Mouse (Mus musculus): ENCODE data around the gene Sgcd. TPM values are rescaled to one million over a fixed set of nuclear protein-coding genes. Genes with fewer than 3 reads are reported as not detected.
"Not testable (repeated sequence)": the region's sequence is repeated elsewhere in the genome, so short reads cannot be mapped to it uniquely, and the experiment has no call there.

Gene Sgcd
- polyA plus RNA-seq, 1 experiment from 2014 or later = 6.9 TPM

DNA sequence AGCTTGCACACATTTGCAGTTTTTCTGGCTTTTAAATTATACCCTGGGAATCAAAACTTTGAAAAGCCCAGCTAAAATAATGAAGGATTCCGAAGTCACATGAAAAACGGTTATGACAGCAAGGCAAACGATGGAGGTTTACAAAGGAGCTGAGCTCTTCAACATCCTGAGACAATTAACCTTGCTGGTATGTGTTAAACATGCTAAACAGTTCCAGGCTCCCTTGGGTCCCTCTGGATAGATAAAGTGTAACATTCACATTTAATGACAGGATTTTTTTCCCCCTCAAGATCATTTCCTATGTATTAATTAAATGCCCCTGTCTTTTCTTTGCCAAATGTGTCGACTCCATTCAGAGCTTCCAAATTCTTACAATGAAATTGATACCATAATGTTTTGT lies 414.1 kb downstream of the Sgcd start:
- Histone ChIP-seq H3K9ac (no peak overlapping the region), H3K36me3 (no peaks in the 10 kb centered on the region), H3K4me1 (no peaks in the 10 kb centered on the region), H3K27ac (no peak overlapping the region), H3K27me3 (no peaks in the 10 kb centered on the region), H3K4me3 (no peak overlapping the region), H3K4me2 (replicated peaks) (no peak overlapping the region), H3K9me3 (replicated peaks) (no peaks in the 10 kb centered on the region)
- WGBS = 57% methylated on average over 4 of the region's 4 CpGs
- no peak for ATAC-seq (ENCODE audit: low FRiP score)

DNA sequence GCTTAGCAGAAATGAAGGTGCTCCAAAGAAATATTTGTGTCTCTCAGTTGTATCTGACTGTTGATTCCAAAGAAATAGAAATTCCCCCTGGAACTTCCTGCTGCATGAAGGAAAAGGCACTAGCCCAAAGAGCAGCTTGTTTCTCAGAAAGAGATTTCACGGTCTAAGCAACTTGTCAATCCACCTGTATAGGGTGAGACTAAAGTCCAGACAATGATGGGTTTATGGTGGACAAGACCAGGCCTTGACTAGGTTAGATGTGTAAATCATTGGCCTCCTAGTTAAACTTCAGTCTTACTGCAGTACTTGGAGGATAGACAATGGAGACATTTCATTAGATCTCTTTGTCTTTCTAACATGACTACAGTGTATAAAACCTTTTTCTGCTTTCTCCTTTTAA lies 420.3 kb downstream of the Sgcd start:
- ATAC-seq (ENCODE audit: low FRiP score) = no peak
- Histone ChIP-seq H3K4me2 (replicated peaks) (no peak overlapping the region), H3K36me3 (no peaks in the 10 kb centered on the region), H3K4me1 (no peaks in the 10 kb centered on the region), H3K9ac (no peak overlapping the region), H3K9me3 (replicated peaks) (no peaks in the 10 kb centered on the region), H3K27ac (no peak overlapping the region), H3K27me3 (no peaks in the 10 kb centered on the region), H3K4me3 (no peak overlapping the region)
- WGBS = 100% methylated on average over 1 of the region's 1 CpGs

DNA sequence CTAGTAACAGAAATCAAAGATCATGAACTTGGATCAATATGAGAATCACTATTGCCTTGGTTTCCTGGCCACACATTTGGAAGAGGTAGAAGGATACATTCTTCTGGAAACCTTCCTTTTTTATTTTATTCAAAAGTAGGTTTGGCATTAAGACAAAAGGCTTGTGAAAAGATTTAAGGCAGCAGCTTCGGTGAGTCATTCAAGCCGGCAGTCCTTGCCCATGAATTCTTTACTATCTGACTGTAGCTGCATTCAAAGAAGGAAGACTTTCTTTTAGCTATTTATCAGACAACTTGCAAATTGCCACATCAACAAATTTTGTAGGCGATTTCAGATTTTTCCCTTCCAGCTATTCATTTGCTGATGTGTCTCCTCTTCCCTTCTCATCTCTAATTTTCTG lies 422.6 kb downstream of the Sgcd start:
- no peak overlapping the region for H3K4me2 ChIP-seq (replicated peaks)
- no peak overlapping the region for H3K4me3 ChIP-seq
- H3K27ac ChIP-seq = no peak overlapping the region
- no peaks in the 10 kb centered on the region for H3K9me3 ChIP-seq (replicated peaks)
- H3K4me1 ChIP-seq = no peaks in the 10 kb centered on the region
- WGBS = 85% methylated on average over 3 of the region's 3 CpGs
- H3K36me3 ChIP-seq = no peaks in the 10 kb centered on the region
- H3K9ac ChIP-seq = no peak overlapping the region
- H3K27me3 ChIP-seq = no peaks in the 10 kb centered on the region
- no peak for ATAC-seq (ENCODE audit: low FRiP score)

DNA sequence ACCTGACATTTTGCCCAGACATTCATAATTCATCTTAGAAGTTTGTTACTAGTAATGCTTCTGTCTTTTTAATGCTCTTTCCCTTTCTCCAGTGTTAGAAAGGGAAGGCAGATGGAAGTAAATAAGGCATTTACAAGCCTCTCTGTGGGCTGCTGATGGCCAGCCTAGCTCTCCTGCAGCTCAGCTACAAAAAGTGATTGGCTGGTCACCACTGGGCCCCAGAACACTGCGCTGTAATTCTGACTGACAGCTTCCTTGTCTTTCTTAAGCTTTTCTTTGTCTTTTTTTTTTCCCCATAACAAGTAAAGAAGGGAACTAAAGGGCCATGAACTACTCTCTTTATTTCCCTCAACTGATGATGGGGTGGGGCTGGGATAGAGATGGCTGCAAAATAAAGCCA lies 463.9 kb downstream of the Sgcd start:
- Histone ChIP-seq H3K27me3 (no peaks in the 10 kb centered on the region), H3K9me3 (replicated peaks) (no peaks in the 10 kb centered on the region), H3K9ac (no peak overlapping the region), H3K4me3 (no peak overlapping the region), H3K27ac (no peak overlapping the region), H3K4me1 (no peaks in the 10 kb centered on the region), H3K4me2 (replicated peaks) (no peak overlapping the region), H3K36me3 (no peaks in the 10 kb centered on the region)
- 23% methylated on average over 1 of the region's 1 CpGs for whole genome bisulfite sequencing
- ATAC-seq (ENCODE audit: low FRiP score) = no peak

DNA sequence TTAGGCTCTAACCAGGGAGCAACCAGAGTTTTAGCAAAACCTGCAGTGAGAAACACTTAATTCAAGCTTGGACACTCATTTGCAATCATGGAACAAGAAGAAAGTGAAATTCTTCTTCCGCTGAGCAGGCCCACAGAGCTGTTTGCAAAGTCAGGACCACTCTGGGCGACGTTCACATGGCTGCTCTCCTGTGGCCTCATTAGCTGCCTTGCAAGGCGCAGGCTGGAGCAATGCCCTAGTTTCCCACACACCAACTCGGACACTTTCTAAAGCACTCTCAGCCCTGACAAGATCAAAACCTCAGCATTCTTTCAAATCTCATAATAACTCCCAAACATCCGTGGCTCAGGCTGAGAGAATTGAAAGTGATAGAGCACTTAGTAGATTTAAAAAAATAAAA lies 480.7 kb downstream of the Sgcd start:
- no peaks in the 10 kb centered on the region for H3K9me3 ChIP-seq (replicated peaks)
- no peak overlapping the region for H3K9ac ChIP-seq
- no peak overlapping the region for H3K4me3 ChIP-seq
- no peak overlapping the region for H3K4me2 ChIP-seq (replicated peaks)
- H3K27ac ChIP-seq = no peak overlapping the region
- 80% methylated on average over 6 of the region's 6 CpGs for WGBS
- ATAC-seq (ENCODE audit: low FRiP score) = no peak
- H3K27me3 ChIP-seq = no peaks in the 10 kb centered on the region
- no peaks in the 10 kb centered on the region for H3K36me3 ChIP-seq
- no peaks in the 10 kb centered on the region for H3K4me1 ChIP-seq

DNA sequence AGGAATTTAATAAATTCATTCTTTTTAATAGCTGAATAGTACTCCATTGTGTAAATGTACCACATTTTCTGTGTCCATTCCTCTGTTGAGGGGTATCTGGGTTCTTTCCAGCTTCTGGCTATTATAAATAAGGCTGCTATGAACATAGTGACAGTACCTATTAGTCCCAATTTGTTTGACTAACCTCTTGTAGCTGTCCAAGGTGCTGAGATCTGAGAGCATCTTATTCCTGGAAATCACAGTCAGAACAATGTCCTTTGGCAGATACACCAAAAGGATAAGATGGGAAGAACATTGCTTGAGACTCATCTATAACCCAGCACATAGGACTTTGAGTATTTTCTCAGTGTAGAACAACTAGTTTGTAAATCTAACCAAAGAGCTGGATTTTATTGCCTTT lies 485.5 kb downstream of the Sgcd start:
- not testable (repeated sequence) for H3K27me3 ChIP-seq; H3K4me1 ChIP-seq; H3K9me3 ChIP-seq (replicated peaks); H3K9ac ChIP-seq; H3K27ac ChIP-seq; H3K36me3 ChIP-seq; H3K4me3 ChIP-seq; H3K4me2 ChIP-seq (replicated peaks); ATAC-seq (ENCODE audit: low FRiP score)

DNA sequence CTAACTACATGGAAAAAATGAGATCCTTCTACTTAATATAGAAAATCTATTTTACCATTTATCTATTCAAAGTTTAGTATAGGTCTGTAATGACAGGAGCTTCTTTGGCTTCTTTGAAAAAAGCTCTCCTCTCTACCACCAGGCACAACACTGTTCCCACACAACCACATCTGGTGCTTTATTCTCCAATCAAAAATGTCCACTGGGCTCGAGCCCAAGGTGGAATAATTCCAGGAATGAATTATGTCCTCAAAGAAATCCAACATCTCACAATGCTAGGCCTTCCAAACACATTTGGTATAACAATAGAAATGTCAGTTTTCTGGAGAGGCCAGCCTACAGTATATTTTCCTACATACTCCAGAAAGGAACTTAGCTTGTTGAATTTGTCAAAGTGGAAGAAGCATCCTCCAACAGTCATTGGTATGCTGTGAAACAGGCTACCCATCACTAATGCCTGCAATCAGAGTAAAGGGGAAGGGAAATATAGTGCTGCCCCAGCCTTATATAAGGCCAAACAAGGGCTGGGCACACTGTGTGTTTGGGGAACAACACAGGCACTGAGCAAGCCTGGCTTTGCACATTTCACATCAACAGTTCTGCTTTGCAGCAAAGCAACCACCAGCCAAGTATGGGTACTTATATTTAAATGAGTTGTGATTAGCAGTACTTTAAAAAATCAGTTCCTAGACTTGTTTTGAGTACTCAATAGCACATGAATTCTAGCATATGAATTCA lies 515.1 kb downstream of the Sgcd start:
- Histone ChIP-seq H3K4me3 (no peak overlapping the region), H3K9me3 (replicated peaks) (no peaks in the 10 kb centered on the region), H3K27me3 (no peaks in the 10 kb centered on the region), H3K27ac (no peak overlapping the region), H3K4me1 (no peaks in the 10 kb centered on the region), H3K4me2 (replicated peaks) (no peak overlapping the region), H3K9ac (no peak overlapping the region), H3K36me3 (no peaks in the 10 kb centered on the region)
- WGBS = 71% methylated on average over 1 of the region's 1 CpGs
- no peak for ATAC-seq (ENCODE audit: low FRiP score)

DNA sequence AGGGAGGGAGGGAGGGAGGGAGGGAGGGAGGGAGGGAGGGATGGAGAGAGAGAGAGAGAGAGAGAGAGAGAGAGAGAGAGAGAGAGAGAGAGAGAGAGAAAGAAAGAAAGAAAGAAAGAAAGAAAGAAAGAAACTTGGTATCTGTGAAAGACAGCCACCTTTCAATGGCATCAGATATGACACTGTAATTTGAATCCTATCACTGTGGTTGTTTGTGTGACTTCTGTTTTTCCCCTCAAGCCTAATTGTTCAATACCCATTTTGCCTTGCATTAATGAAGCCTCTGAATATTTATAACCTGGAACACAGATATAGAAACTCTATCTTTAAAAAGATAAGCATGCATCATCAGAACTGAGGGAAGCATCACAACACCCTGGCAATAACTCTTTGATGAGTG lies 528.1 kb downstream of the Sgcd start:
- not testable (repeated sequence) for H3K4me1 ChIP-seq; H3K36me3 ChIP-seq; H3K4me2 ChIP-seq (replicated peaks); ATAC-seq (ENCODE audit: low FRiP score); H3K9ac ChIP-seq; H3K27ac ChIP-seq; H3K9me3 ChIP-seq (replicated peaks); H3K4me3 ChIP-seq; H3K27me3 ChIP-seq

DNA sequence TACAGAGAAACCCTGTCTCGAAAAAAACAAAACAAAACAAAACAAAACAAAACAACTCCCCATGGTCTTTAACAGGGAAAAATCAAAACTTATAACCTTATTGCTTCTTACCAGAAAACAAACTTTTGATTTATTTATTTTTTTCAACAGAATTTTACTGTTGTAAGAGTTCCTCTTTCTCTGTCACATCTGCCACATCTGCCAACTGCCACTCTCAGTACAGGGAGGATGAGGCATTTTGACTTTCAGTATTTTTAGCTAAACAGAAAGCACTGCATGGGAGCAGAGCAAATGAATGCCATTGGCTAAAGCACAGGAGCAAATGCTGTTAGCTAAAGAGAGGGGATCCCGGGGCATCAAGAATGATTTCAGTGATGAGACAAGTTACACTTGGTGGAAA lies 528.6 kb downstream of the Sgcd start:
- 74% methylated on average over 2 of the region's 2 CpGs for WGBS

DNA sequence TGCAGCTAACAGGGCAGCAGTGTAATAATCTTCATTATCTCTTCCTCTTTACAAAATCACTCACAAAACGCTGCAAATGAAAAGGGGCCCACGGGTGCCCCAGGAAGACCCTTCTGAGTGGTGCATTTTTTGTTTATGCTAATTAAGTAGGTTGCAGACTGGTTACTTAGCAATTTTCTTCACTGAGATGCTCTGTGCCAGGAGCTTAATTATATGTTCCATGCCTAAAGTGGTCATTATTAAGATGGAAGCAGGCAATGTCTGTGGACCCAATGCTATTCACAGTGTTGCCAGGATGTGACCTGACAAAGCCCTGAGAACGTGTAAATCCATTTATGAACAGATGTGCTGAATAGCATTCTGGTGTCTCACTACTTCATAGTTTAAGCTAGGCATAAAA lies 529.6 kb downstream of the Sgcd start:
- Histone ChIP-seq H3K4me3 (no peak overlapping the region), H3K27me3 (no peaks in the 10 kb centered on the region), H3K9me3 (replicated peaks) (no peaks in the 10 kb centered on the region), H3K9ac (no peak overlapping the region), H3K4me2 (replicated peaks) (no peak overlapping the region), H3K36me3 (no peaks in the 10 kb centered on the region), H3K27ac (no peak overlapping the region), H3K4me1 (no peaks in the 10 kb centered on the region)
- no peak for ATAC-seq (ENCODE audit: low FRiP score)
- WGBS = 43% methylated on average over 3 of the region's 3 CpGs

More for the DNA sequence above, 528.6 kb downstream of the Sgcd start:
- no peaks in the 10 kb centered on the region for H3K9me3 ChIP-seq (replicated peaks)
- no peaks in the 10 kb centered on the region for H3K27me3 ChIP-seq
- no peak overlapping the region for H3K27ac ChIP-seq
- ATAC-seq (ENCODE audit: low FRiP score) = no peak
- H3K4me3 ChIP-seq = no peak overlapping the region
- H3K4me1 ChIP-seq = no peaks in the 10 kb centered on the region
- H3K9ac ChIP-seq = no peak overlapping the region
- no peak overlapping the region for H3K4me2 ChIP-seq (replicated peaks)
- no peaks in the 10 kb centered on the region for H3K36me3 ChIP-seq

DNA sequence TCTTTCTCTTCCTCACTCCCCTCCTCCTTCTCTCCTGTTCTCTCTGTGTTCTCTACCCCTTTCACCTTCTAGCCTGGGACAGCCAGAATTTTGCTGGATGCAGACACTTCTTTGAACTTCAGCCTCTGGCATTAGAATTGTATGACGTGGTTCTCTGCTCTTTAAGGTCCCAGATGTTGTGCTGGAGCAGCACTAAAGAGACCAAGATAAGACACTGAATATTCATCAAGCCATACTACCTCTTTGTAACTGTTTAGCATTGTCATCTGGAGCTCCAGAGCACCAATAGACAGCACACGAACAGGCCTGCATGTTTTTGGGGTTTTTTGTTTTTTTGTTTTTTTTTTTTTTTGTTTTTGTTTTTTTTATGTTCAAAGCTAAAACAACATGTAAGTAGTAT lies 541.0 kb downstream of the Sgcd start:
- Histone ChIP-seq H3K4me2 (replicated peaks) (no peak overlapping the region), H3K4me3 (no peak overlapping the region), H3K9me3 (replicated peaks) (no peaks in the 10 kb centered on the region), H3K4me1 (no peaks in the 10 kb centered on the region), H3K9ac (no peak overlapping the region), H3K27me3 (no peaks in the 10 kb centered on the region), H3K36me3 (no peaks in the 10 kb centered on the region), H3K27ac (no peak overlapping the region)
- 51% methylated on average over 2 of the region's 2 CpGs for WGBS
- no peak for ATAC-seq (ENCODE audit: low FRiP score)

DNA sequence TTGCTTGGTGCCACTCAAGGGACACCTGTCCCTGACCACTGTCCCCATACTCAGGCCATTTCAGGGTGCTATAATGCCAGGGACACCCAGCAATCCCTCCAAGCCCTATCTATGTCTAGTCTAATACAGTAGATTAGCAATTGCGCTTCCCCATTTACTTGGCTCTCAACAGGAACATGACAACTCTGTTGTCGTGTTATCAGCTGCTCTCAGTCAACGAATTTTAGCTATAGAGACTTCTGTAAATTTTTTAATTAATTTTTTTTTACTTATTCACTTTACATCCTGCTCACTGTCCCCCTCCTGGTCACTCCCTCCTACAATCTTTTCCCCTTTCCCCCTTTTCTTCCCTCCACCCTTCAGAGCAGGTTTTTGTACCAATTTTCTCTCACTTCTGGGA lies 542.4 kb downstream of the Sgcd start:
- H3K9ac ChIP-seq = no peak overlapping the region
- no peaks in the 10 kb centered on the region for H3K27me3 ChIP-seq
- H3K4me3 ChIP-seq = no peak overlapping the region
- H3K36me3 ChIP-seq = no peaks in the 10 kb centered on the region
- no peak overlapping the region for H3K4me2 ChIP-seq (replicated peaks)
- H3K4me1 ChIP-seq = no peaks in the 10 kb centered on the region
- no peaks in the 10 kb centered on the region for H3K9me3 ChIP-seq (replicated peaks)
- 86% methylated on average over 3 of the region's 3 CpGs for WGBS
- H3K27ac ChIP-seq = no peak overlapping the region
- no peak for ATAC-seq (ENCODE audit: low FRiP score)

DNA sequence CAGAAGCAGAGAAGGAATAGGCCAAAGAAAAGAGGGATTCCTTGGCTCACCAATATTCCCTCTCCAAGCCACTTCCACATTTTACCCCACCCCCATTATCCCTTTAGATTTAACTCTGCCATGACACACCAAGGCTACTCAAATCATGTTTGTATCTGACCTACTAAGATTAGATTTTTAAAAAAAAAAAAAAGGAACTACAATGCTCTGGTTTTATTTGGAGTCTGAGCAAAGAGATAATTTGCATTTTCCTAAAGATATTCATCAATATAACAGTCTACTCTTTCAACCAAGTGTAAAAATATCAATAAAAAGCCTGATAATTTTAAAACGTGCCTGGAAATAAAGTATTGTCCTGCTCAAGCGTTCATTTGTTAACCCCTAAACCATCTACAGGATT lies 543.1 kb downstream of the Sgcd start:
- Histone ChIP-seq H3K27ac (no peak overlapping the region), H3K9me3 (replicated peaks) (no peaks in the 10 kb centered on the region), H3K4me1 (no peaks in the 10 kb centered on the region), H3K4me2 (replicated peaks) (no peak overlapping the region), H3K36me3 (no peaks in the 10 kb centered on the region), H3K9ac (no peak overlapping the region), H3K27me3 (no peaks in the 10 kb centered on the region), H3K4me3 (no peak overlapping the region)
- 78% methylated on average over 2 of the region's 2 CpGs for WGBS
- no peak for ATAC-seq (ENCODE audit: low FRiP score)
